Mouse (Mus musculus) megakaryocyte, embryonic 14.5 days (primary cell): Measurements from ENCODE around the gene Gm21897.

ENCODE experiments used
- FLI1 ChIP-seq: IDR thresholded peaks from 2 replicates; pipeline ENCODE4 v1.6.1; 2012; ENCODE audit warnings: low read length, inconsistent platforms, mixed read lengths
- GATA1 ChIP-seq: IDR thresholded peaks from 3 replicates; pipeline ENCODE4 v1.6.1; 2012; ENCODE audit warnings: mixed read lengths, low read length, inconsistent platforms, borderline replicate concordance

- TF ChIP-seq GATA1 (no peak), FLI1 (no peak)
Measured at GRCm38 (mm10) chr16:15346045-15346444, 28.8 kb downstream of the Gm21897 start.
